Mouse (Mus musculus) thymus, postnatal 10 days (tissue): ENCODE measurements at regions not wholly inside any gene's neighbourhood (a gene's known extent, or its start where the extent isn't known, plus 50 kb on each side); places are given as distances from the start of the nearest gene placed in this dataset.

ENCODE experiments used
- DNase-seq, 2 experiments: peaks; one replicate each; pipeline ENCODE4 v3.0.0; 2021; ENCODE audit warnings: low spot score in 2 of 2

DNA sequence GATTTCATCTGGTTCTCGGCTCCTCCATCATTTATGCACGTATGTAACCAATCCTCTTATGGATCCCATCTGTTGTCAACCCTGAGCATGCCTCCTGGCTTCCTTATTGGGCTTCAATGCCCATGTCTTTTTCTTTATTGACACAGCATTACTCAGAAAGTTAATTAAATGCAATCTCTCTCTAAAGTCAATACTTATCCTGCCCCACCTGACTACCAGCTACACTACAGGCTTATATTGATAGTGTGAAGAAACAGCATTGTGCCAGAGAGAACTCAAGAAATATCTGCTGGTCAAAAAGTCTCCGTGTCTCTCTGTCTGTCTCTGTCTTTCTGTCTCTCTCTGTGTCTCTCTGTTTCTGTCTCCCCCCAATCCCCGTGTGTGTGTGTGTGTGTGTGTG is 194.7 kb upstream of the Rfx3 start:
- no peak for DNase-seq

DNA sequence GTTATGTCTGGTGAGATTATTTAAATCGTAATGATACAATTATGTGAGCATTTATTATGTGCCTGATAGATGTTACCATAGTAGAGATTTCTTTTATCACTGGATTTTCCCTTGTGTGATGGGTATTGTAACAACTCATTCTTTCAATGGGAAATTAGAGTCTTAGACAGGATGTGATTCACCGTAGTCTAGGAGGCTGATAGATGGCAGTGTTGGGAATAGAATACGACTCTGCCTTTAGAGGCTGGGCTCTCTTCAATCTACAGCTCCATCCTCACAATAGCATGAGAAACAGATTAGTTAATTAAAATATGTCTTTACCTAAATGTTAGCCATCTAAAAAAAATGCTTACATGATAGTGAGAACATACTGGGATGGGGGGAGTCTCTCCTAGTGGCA is 192.8 kb upstream of the Rfx3 start:
- DNase-seq = no peak

DNA sequence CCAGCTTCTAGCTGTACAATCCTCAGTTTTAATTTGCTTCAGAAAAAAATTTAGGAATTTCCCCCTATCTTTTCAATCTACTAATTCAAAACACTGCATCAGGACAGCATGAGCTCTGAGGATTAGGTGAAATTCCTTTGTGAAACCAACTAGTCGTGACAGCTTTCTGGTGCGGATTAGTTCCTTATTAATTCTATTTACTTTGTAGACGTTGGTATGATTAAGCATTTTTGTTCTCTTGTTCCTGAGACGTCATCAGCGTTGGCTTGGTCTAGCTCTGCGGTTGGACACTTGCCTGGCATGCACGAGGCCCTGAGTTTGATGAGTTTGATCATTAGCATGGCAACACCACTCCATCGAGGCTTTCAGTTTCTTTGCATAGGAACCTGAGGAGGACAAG is 188.4 kb upstream of the Rfx3 start:
- no peak for DNase-seq

DNA sequence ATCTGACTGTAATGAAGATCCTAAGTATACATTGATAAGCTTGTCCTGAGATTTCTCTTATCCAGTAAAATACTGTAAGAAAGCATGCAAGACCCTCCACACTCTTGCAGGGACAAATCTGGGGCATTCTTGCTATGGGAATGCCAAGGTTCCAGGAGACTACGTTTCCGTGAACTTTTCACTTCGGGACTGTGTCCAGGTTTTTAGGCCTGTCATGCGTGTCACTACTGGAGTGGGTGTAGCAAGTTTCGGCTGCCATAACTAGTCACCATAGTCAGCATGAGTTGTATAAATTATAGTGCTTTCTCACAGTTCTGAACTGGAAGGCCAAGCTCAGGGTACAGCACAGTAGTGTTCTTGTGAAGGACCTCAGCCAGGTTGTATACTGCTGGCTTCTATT is 185.9 kb upstream of the Rfx3 start:
- no peak for DNase-seq

DNA sequence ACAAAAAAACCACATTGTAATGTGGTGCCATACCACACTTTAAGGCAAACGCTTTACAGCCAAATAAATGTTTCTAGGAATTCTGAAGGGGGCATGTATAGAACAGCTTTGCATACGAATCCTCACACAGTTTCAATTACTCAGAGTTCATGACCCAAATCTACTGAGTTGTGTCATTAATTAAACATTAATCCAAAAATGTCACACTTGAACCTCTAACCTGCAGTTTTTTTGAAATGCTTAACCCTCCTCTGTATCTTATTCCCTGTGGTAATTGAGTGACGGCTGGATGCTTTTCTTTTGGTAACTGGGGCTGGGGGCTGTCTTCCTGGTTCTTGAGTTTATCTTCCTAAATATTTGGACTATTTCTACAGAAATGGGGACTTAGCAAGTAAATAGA is 181.3 kb upstream of the Rfx3 start:
- no peak for DNase-seq

DNA sequence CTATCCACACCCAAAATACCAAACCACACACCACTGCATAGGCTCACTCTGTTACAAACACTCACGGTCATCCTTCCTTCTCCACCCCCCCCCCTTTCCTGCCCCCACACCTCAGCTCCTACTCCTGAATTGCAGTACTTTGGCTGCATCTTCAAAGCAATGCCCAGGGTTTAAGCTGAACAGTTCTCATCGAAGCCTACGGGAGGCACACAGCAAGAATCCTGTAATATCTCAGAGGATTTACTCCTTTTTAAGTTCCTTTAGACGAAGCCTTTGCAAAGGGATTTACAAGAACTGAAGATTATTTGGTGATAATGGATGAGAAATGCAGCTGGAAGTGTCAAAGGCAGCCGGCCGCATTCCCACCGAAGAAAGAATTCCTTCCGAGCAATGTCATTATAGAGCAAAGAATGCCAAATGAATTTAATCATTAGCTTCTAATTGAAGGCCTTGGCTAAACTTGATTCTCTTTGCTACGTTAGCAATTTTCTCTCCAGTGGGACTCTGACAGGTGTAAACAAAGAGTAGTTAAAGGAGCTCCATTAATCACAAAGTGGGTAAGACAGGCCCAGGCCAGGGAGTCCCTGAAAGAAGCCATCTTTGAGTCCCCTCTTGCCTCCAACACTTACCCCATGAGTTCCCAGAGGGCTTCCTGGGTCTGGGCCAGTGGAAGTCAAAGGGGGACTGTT is 180.6 kb upstream of the Rfx3 start:
- no peak for DNase-seq

DNA sequence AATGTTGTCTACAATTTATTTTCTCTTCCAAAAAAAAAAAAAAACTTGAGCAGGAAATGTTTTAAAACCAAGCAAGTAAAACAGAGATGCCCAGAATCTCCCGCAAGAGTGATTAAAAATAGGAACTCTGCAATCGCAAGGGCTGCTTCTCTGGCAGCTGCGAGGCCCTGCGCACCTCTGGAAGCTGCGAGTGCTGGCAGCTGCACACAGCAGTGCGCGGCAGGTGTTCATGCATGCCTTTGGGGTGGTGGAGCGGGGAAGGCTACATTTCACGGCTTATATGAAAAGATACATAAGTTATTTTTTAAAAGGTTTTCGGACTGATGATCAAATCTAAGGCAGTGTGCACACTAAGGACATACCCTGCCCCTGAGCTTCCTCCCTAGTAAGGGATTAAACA is 179.3 kb upstream of the Rfx3 start:
- no peak for DNase-seq

DNA sequence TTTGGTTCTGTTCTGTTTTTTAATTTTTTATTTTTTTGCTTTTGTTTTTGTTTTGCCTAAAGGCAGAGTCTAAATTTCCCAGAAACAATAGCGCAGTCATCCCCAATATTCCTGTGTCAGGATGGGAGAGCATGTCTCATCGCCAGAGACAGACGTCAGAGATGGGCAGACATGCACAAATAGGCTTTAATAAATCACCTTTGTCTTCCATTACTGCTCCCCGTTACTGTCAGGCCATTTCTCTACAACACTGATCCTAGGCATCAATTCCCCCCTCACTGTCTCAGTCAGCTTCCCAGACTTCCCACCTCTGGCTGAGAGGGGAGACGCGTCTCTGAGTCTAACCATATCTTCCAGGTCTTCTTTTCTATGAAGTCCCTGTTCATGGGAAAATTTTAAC is 177.4 kb upstream of the Rfx3 start:
- DNase-seq = no peak

DNA sequence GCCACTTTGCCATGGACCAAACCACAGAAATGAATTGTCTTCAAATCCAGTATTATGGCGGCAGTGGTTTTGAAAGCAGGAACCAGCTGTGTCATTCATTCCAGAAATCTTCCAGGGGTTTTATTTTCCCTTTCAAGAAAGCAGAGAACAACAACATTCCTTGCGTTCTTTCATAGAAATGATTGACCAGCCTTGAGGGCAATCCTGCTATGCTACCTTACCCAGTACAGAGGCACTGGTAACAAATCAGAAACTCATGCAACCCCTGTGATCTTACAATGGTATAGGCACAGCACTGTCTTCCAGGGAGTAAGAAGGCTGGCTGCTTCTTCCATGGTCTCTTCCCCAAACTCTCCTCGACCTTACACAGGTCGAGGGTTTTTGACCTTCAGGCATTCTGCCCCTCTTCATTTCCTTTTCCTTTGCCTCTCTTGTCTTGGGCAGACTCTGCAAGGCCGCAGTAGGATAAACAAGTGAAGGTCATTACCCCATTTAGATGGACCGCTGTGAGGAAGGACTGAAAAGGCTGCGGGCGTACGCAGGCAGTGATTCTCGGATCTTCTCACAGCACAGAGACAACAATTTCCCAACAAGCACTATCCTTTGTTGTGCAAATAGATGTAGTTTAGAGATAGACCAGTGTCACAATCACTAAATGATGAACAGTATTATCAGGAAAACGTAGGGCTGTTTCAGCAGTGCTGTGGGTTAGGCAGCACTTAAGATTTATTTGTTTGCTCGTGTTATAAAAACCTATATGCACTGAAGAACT is 171.6 kb upstream of the Rfx3 start:
- DNase-seq = no peak

DNA sequence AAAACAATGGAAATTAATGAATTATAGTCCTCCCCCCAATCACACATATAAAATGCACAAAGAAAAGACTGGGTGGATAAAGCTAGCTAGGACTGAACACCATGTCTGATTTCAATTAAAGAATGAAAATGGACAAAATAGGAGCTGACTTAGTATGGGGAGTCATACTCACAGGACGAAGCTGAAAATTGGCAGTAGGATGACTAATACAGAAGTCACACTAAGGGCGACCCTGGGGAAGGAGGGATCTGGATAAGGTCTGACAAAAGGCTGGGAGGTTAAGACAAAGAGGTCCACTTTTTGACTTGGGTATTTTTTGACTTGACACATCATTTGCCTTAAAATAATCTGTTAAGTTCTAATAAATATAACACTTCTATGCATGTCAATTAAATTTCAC is 170.2 kb upstream of the Rfx3 start:
- DNase-seq = no peak

DNA sequence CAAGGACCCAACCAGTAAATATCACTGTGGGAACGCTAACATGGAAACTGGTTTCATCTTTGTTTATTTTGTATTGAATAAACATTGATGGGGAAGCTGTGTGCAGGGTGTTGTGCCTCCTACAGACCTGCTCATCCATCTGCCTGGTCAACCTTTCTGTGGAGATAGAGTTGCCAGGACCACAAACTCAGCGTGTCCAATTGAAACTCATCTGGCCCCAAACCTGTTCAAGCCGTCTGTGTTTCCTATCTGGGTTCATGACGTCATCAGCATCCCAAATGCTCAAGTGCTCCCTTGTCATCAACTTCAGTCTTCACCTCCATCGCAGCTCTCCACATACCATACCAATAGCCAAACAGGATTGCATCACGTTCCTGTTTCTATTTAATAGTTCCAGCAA is 167.1 kb upstream of the Rfx3 start:
- no peak for DNase-seq

DNA sequence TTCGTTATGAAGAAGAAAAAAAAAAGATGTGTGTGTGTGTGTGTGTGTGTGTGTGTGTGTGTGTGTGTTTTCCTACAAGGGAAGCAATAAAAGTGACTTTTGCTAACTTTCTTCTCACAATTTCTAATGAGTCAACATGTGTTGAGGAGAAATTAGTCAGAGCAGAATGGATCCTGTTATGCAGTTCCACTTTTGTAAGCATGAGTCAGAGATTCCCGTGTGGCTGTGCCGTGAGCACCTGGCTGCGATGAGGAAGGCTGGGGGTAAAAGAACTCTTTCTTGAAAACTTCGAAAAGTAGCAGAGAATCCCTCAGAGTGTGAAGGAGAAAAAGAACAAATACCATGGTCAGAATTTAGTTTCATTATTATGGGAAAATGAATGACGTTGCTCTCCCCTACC is 165.9 kb upstream of the Rfx3 start:
- no peak for DNase-seq

DNA sequence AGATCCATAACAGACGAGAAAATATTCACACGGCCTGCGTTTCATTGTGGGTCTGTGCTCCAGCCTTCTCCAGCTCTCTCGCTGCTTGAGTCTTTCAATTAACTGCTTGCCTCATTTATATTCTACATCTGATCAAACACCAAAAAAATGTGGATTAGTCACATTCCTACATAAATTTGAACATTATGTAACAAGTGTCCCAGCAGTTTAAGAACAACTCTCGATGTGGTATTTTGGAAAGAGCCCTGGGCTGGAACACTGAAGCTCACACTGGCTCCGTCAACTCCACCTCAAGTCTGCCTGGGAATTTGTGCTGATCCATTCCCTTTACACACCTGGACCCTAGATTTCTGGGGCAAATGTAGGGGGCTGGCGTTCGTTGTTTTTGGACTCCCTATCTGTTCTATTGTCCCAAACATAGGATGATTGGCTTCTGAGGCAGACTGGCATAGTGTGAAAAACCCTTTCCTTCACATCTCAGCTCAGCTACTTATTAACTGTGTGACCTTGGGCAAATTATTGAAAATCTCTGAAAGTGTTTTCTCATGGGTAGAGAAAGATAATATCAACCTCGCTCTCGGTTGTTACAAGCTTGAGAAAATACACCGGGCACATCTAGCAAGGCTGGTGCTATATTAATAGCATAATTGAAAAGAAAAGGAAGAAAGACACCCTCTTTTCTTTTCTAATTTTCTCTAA is 161.0 kb upstream of the Rfx3 start:
- no peak for DNase-seq

DNA sequence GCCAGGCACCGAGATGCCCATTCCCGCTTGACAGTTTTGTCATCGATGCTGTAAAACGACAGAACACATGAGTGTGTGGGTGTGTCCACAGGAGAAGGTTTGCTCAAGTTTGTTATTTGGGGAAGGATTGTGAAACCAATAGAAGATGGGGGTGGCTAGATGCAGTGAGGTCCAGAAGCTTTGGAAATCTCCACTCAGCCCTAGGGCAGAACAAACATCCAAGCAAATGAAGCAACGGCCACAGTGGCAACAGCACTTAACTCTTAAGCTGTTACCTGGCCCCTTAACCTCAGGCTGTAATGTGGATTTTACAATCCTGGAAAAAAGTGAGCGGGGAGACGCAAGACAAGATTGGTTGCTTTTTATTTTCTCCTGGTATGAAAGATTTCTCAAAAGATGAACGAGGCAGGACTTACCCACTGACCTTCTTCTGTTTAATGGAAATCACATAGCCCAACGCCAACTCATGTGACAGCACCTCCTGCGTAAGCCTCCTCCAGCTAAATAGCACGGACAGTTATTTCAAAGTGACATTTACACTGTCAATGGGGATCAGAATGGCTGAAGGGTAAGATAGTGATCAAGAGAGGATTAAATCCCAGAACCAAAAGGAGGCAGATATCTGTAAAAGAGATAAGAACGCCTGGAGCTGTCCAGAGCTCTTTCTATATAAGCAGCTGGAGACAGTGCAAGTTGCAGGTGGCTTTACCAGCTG is 156.6 kb upstream of the Rfx3 start:
- no peak for DNase-seq

DNA sequence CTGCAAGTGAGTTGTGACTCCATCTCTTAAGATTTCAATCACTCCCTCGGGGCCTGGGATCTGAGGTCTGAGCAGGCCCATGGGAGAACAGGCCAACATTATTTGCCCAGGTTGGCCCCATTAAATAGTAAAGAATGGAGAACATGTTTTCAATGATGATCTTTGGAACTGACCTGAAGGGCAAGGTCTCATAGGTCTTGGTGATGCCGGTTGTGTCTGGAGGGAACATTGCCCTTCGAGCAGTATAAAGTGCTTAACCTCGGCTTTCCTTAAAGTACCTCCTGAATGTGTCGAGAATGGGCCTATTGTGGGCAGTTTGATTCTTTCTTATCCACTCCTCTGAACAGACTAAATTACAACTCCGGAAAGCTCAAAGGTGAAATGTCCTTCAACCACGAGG is 155.7 kb upstream of the Rfx3 start:
- DNase-seq = no peak

DNA sequence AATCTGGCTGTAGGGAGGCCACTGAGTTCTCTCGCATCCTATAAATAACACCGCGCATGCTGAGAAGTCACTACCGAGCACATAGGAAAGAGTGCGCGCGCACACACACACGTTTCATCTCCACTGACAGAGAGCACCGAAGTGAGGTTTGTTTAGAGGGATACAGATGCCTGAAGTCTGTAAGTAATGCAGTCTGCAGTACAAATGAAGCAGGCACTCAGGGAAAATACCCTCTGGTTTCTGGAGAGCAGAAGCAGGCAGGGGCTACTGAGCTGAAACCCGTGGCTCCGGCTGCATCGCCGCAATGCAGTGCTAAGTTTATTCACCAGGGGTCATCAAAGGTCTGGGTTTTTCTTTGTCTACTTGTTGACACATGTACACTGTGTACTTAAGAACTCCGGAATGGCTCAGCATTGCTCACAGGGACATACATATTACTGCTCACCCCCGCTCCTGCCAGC is 155.0 kb upstream of the Rfx3 start:
- DNase-seq = peak in 1 of 2 experiments; percentile 20

DNA sequence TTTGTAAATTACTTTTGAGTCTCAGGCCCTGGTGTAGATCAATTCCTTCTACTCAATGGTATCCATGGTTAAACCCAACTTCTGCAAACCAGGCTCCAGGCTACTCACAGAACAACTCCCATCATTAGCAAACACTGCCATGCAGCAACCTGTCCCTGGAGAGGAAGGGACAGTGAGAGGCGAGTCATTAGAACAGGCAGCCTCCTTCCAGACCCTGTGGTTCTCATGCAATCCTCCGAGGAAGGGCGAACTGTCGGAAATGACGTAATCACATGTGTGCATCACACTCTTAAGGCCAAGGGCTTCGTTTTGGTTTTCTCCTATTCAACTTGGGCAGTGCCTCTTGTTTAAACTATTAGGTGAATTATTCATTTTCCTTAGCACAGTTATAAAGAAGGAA is 152.2 kb upstream of the Rfx3 start:
- no peak for DNase-seq

DNA sequence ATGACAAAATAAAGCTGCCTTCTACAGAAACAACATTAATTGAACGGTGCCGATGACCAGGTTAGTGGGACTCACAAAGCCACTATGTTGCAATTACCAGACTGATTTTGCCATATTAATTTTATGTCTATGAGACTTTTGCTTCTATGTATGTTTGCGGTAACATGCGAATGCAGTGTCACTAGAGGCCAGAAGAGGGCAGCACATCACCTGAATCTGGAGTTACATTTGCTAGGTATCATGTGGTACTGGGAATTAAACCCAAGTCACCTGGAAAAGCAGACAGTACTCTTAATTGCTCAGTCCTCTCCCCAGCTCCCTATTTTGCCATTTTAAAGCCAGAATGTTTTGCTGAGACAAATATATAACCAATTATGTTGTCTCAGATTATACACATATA is 149.6 kb upstream of the Rfx3 start:
- DNase-seq = peak in 1 of 2 experiments; percentile 7

DNA sequence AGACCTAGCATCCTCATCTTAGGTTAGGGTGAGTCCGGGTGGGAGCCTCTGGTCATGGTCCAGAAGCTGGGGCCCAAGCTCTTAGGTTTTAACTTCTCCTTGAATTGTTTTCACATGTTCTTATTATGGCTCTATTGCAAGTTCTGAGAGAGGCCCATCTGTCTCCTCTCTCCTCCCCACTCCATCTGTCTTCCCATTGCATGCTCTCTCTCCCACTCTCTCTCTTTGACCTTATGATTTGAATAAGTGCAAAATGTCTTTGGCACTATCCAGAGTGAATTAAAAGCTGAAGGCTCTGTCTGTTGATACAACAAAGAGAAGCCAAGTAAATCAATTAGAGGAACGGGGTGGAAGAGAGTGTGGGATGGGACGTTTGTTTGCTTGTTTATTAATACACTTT is 146.2 kb upstream of the Rfx3 start:
- DNase-seq = no peak

DNA sequence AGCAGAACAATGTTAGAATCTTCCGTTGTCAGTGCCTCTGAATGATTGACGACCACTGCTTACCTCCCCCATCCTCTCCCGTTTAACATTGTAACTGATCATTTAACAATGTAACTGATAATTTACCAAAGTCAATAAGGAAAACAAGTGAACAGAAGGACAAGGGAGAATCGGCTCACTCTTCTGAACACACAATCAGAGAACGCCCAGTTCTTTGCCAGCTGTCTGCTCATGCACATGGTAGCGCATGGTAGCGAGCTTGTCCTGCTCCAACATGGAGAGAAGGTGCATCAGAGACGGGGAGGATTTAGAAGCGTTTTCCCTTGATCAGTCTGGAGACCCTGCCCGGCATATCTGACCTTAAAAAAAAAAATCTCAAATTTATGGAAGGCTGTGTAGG is 126.6 kb upstream of the Rfx3 start:
- no peak for DNase-seq

DNA sequence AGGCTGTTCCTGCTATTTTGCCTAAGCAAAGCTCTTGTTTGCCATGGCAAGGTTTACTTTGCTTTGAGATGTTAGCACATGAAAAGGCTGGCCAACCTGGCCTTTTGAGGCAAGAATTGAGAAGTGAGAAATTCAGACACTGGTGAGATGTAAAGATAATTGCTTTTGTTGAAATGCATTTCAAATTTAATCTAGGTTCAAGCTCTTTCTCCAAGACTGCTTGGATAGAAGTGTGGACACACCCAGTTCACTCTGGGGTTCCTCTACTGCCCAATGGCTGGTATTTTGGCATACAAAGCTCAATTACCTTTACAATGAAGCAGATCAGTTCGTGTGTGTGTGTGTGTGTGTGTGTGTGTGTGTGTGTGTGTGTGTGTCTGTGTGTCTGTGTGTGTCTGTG is 123.8 kb upstream of the Rfx3 start:
- DNase-seq = no peak
